Mouse (Mus musculus) frontal cortex, postnatal 36 days (tissue): ENCODE results near the gene Ugt1a5.

ENCODE experiments used
- DNase-seq, 2 experiments: peaks; one replicate each; pipeline ENCODE4 v3.0.0; 2022; ENCODE audit warnings: low spot score in 2 of 2

The Ugt1a5 gene

DNA sequence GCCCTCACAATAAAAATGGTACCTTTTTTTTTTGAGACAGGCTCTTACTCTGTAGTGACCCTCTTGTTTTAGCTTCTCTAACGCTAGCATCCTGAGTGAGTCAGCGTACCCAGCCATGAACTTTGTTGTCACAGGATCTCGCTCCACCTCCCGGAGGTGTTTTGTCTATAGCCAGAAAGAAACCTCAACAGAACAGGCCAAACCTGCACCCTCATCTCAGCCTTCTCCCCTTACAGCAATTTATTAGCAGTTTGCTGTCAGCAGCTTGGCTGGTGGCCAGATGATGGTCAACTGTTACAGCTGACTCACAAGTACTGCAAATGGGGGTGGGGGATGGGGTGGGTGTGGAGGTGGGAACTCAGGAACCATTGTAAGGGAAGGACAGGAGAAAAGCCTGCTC is 96.4 kb downstream of the Ugt1a5 start:
- no peak for DNase-seq

DNA sequence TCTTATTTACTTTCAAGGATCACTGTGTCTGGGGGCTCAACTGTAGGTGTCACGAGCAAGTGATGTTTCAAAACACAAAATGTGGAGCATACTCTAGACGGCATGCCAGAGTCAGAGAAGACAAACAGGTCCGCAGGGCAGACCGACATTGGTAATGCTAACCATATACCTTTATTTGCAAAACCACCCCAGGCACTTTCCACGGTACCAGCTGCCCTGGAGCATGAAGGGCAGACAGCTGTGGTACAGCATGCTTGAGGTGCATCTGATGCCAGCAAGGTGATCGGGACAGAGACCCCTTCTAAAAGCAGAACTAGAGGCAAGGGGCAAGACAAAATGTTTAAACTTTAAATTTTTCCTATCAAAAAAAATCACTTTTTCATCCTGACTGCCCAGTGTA is 97.1 kb downstream of the Ugt1a5 start:
- no peak for DNase-seq

DNA sequence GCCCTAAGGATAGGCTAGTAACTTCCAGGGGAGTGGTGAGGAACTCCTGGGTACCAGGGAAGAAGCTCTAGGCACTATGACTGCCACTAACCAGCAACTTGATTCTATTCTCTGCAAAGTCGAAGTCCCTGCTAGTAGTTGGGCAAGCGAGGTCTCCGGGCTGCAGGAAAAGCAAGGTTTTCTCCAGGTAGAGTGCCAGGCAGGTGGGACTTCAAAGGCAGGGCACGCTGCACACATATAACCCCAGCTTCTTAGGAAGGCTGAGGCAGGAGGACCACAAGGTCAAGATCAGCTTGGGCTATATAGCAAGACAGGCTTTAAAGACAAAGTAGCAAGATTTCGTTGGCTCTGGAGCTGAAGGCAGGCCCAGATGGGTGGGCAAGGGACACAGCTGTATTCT is 98.0 kb downstream of the Ugt1a5 start:
- DNase-seq = no peak

DNA sequence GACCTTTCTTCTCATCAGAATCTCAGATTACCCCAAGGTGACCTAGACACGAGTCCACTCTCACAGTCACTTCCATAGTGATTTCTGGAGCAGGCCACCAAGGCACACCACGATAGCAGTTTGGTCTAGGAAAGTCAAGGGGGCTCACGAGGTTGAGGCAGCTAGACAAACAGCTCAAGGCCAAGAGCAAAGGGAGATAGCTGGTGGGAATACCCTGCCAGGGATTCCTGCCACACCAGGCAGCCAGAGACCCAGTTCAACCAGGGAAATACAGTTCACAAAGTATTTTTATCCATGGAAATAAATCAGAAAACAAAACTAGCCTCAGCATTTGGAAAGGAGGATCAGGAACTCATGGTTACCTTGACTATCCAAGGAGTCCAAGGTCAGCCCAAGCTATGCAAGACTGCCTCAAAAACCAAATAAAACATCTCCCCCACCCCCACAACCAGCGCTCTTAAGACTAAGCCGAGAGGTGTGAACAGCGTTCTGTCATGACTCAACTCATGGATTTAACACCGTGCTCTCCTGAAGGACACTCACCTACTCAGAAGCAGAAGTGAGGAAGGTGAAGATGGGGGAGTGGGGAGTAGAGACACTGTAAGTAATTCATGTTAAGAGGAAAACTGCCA is 98.5 kb downstream of the Ugt1a5 start:
- no peak for DNase-seq

DNA sequence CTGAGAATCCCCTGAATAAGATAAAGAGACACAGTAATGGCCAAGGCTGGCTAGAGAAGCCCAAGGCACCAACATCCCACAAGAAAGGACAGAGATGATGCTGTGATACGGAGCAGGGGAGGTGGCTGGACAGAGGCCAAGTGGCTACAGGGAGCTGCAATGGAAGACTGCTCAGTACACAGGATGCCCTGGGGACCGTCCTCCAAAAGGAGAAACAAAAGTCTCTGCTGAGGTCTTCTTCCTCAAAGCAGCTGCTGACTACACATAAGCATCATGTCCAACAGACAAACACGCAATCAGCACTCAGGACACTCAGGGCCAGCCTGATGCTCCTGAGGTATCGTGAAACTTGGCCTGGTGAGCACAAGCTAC is 99.0 kb downstream of the Ugt1a5 start:
- DNase-seq = no peak

DNA sequence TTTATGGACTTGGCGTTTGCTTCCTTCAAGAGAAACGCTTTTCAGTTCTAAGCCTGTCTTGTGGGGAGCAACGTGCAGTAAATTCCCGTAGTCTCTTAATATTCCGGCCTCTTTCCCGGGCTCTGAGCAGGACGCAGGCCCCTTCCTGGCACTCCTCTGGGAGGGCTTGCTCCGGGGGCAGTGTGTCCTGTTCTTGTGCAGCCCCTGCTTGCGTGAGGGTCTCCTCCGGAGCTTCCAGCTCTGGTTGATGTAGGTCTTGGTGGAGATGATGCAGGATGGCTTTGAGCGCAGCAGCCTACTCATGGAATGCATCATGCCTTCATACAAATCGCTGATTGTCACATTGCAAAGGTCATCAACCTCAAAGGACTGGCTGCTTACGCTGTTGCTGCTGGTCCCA is 100.3 kb downstream of the Ugt1a5 start:
- no peak for DNase-seq

DNA sequence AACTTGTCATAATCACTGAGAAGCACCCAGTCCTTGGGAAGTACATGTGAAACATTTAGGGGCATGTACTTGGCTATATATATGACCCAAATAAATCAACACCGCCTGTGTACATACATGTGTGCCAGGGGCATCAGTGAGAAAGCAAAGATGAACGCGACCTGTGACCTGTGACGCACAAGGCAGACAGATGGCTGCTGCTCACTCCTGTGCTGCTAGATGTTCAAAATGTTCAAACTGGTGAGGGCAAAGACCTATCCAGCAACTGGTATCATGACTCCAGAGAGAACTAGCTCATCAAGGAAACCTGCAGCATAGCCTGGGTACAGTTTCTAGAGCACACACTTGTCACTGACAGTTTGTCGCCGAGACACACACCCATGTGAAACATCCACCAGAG is 101.7 kb downstream of the Ugt1a5 start:
- DNase-seq = no peak

DNA sequence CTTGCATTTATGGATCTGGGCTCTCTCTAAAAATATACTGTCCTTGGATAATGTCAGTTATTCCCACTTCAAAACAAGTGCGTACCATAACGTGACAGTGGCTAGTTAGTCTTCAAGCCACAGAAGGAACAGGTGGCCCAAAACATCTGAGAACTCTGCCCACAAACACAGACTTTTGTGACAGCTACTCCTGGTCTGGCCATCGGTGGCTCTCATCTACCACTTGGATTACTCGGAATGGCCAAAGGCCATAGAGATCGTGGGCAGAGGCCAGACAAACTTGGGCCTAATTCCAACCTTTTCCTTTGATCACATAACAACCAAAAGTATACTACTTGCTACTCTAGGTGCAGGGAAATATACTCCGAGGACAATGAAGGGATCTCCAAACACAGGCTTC is 102.3 kb downstream of the Ugt1a5 start:
- DNase-seq = no peak
